Mouse (Mus musculus): ENCODE data around the gene Xlr4b. TPM values are rescaled to one million over a fixed set of nuclear protein-coding genes. Genes with fewer than 3 reads are reported as not detected.

Xlr4b gene
- polyA plus RNA-seq, 1 experiment from 2014 or later = 0.31 TPM

Other genes starting within 250 kb of the Xlr4b start
- 2.6 and 3.2 TPM in 2 replicates for gene Zfp185, start 227.0 kb upstream of the Xlr4b start, polyA plus RNA-seq (2016; fragmentation: Nextera tagmentation; extraction: Ambion mirVana)
- gene Pnma5, start 177.2 kb upstream of the Xlr4b start, polyA plus RNA-seq (2016; fragmentation: Nextera tagmentation; extraction: Ambion mirVana) = 0.06 TPM in 1 of 2 replicates, not detected in the other
- 0.37 and 0.70 TPM in 2 replicates for gene Pnma3, start 149.5 kb upstream of the Xlr4b start, polyA plus RNA-seq (2016; fragmentation: Nextera tagmentation; extraction: Ambion mirVana)
- gene Xlr4a, start 131.9 kb upstream of the Xlr4b start, polyA plus RNA-seq (2016; fragmentation: Nextera tagmentation; extraction: Ambion mirVana) = 0.52 and 0.68 TPM in 2 replicates
- 2.0 and 3.4 TPM in 2 replicates for gene Xlr3a, start 117.2 kb upstream of the Xlr4b start, polyA plus RNA-seq (2016; fragmentation: Nextera tagmentation; extraction: Ambion mirVana)
- 0.12 and 0.29 TPM in 2 replicates for gene Gm14685, start 97.3 kb upstream of the Xlr4b start, polyA plus RNA-seq (2016; fragmentation: Nextera tagmentation; extraction: Ambion mirVana)
- gene Xlr5b, start 65.5 kb upstream of the Xlr4b start, polyA plus RNA-seq (2016; fragmentation: Nextera tagmentation; extraction: Ambion mirVana) = not detected in 2 replicates
- 0.09 TPM in 1 of 2 replicates, not detected in the other for gene DXBay18, start 64.9 kb upstream of the Xlr4b start, polyA plus RNA-seq (2016; fragmentation: Nextera tagmentation; extraction: Ambion mirVana)
- gene Spin2d, start 37.3 kb upstream of the Xlr4b start, polyA plus RNA-seq (2016; fragmentation: Nextera tagmentation; extraction: Ambion mirVana) = not detected in 2 replicates
- gene Xlr3b, start 22.1 kb upstream of the Xlr4b start, polyA plus RNA-seq (2016; fragmentation: Nextera tagmentation; extraction: Ambion mirVana) = 11.0 and 12.2 TPM in 2 replicates
- gene F8a, start 14.0 kb downstream of the Xlr4b start, polyA plus RNA-seq (2016; fragmentation: Nextera tagmentation; extraction: Ambion mirVana) = 14.8 and 16.4 TPM in 2 replicates
- gene Xlr4c, start 28.8 kb downstream of the Xlr4b start, polyA plus RNA-seq (2016; fragmentation: Nextera tagmentation; extraction: Ambion mirVana) = not detected in 2 replicates
- gene Xlr3c, start 51.1 kb downstream of the Xlr4b start, polyA plus RNA-seq (2016; fragmentation: Nextera tagmentation; extraction: Ambion mirVana) = not detected in 2 replicates
- not detected in 2 replicates for gene Xlr5a, start 78.6 kb downstream of the Xlr4b start, polyA plus RNA-seq (2016; fragmentation: Nextera tagmentation; extraction: Ambion mirVana)
- not detected in 2 replicates for gene Xlr5c, start 78.6 kb downstream of the Xlr4b start, polyA plus RNA-seq (2016; fragmentation: Nextera tagmentation; extraction: Ambion mirVana)
- not detected in 2 replicates for gene Gm45015, start 122.5 kb downstream of the Xlr4b start, polyA plus RNA-seq (2016; fragmentation: Nextera tagmentation; extraction: Ambion mirVana)
- gene Zfp275, start 128.3 kb downstream of the Xlr4b start, polyA plus RNA-seq (2016; fragmentation: Nextera tagmentation; extraction: Ambion mirVana) = 15.3 and 16.3 TPM in 2 replicates
- not detected in 2 replicates for gene Gm18336, start 184.4 kb downstream of the Xlr4b start, polyA plus RNA-seq (2016; fragmentation: Nextera tagmentation; extraction: Ambion mirVana)
- gene Zfp92, start 196.8 kb downstream of the Xlr4b start, polyA plus RNA-seq (2016; fragmentation: Nextera tagmentation; extraction: Ambion mirVana) = 0.06 and 0.11 TPM in 2 replicates
- gene Trex2, start 221.0 kb downstream of the Xlr4b start, polyA plus RNA-seq (2016; fragmentation: Nextera tagmentation; extraction: Ambion mirVana) = not detected in 2 replicates
- gene Haus7, start 244.7 kb downstream of the Xlr4b start, polyA plus RNA-seq (2016; fragmentation: Nextera tagmentation; extraction: Ambion mirVana) = 83.6 and 85.0 TPM in 2 replicates